Mouse (Mus musculus) stomach, embryonic 14.5 days (tissue): Measurements from ENCODE around the gene Gm853. TPM values are rescaled to one million over a fixed set of nuclear protein-coding genes. Genes with fewer than 3 reads are reported as not detected.

ENCODE experiments used
- ATAC-seq: fragments of 200-750 bp; cut with Nextera tagmentation; 2 replicates; pipeline ENCODE4 v1.8.0; 2017; ENCODE audit warnings: low read depth, moderate TSS enrichment; ENCODE audit not compliant: insufficient number of reproducible peaks, insufficient read depth, low FRiP score
- H3K27ac ChIP-seq: fragments of 300-500 bp; sonication (generic); 2 replicates; pipeline ENCODE4 v1.5.1; 2014; ENCODE audit warnings: mild to moderate bottlenecking, low read length, moderate library complexity, mixed read lengths
- H3K27me3 ChIP-seq: fragments of 300-500 bp; sonication (generic); 2 replicates; pipeline ENCODE4 v1.6.1; 2014; ENCODE audit warnings: low read length, control low read depth, mixed read lengths; ENCODE audit not compliant: control insufficient read depth, insufficient read depth
- H3K36me3 ChIP-seq: fragments of 300-500 bp; sonication (generic); 2 replicates; pipeline ENCODE4 v1.6.1; 2014; ENCODE audit warnings: mild to moderate bottlenecking, control low read depth, low read length, moderate library complexity, mixed read lengths; ENCODE audit not compliant: control insufficient read depth, insufficient read depth
- H3K4me1 ChIP-seq: fragments of 300-500 bp; sonication (generic); 2 replicates; pipeline ENCODE4 v1.6.1; 2014; ENCODE audit warnings: low read length, control low read depth, mixed read lengths; ENCODE audit not compliant: control insufficient read depth, insufficient read depth
- H3K4me2 ChIP-seq: fragments of 300-500 bp; sonication (generic); replicated peaks from 2 replicates; pipeline ENCODE4 v1.6.1; 2014; ENCODE audit warnings: low read depth, low read length, control low read depth
- H3K4me3 ChIP-seq: fragments of 300-500 bp; sonication (generic); 2 replicates; pipeline ENCODE4 v1.5.1; 2014; ENCODE audit warnings: low read depth, low read length, control low read depth
- H3K9ac ChIP-seq: fragments of 300-500 bp; sonication (generic); replicated peaks from 2 replicates; pipeline ENCODE4 v1.6.1; 2014; ENCODE audit warnings: low read depth, mild to moderate bottlenecking, control low read depth, low read length, moderate library complexity, mixed read lengths
- H3K9me3 ChIP-seq: fragments of 300-500 bp; sonication (generic); 2 replicates; pipeline ENCODE4 v1.6.1; 2016; ENCODE audit warnings: low read depth, low read length, control low read depth; ENCODE audit not compliant: control insufficient read depth
- WGBS: fragments of 180-500 bp; shearing (Covaris S2); extraction: QIAGEN DNeasy Blood & Tissue Kit; methylation state at CpG from one replicate; pipeline ENCODE4 v1.1.7; 2014; 5-methylcytosine and 5-hydroxymethylcytosine counted together
- polyA plus RNA-seq: library from polyadenylated mRNA; unstranded; fragments of >200 nt; fragmentation: Nextera tagmentation; extraction: Ambion mirVana; gene quantifications from 2 replicates; pipeline ENCODE4 v1.2.1, GENCODE M21; 2014

Gene Gm853
- polyA plus RNA-seq, 1 experiment from 2014 or later, result not detected

GRCm38 (mm10) chr4:130161349-130161748 is 60.9 kb downstream of the Gm853 start:
- no peak for ATAC-seq

More at GRCm38 (mm10) chr4:130161349-130161748, 60.9 kb downstream of the Gm853 start:
- 44% methylated on average over 4 of the region's 4 CpGs for WGBS
- no peak overlapping the region for H3K4me2 ChIP-seq
- no peaks in the 10 kb centered on the region for H3K9me3 ChIP-seq
- 0 out of 2 replicates have a peak, but pooled peaks cover 4% of the 10 kb centered on the region for H3K27me3 ChIP-seq
- H3K4me3 ChIP-seq, result no peak overlapping the region
- H3K4me1 ChIP-seq, result peaks cover 10% of the 10 kb centered on the region
- no peaks in the 10 kb centered on the region for H3K36me3 ChIP-seq
- no peak overlapping the region for H3K27ac ChIP-seq
- H3K9ac ChIP-seq, result no peak overlapping the region

Other genes starting within 250 kb of the Gm853 start
- gene Adgrb2, start 237.5 kb downstream of the Gm853 start, polyA plus RNA-seq, result 2.6 and 4.0 TPM in 2 replicates
- gene Col16a1, start 174.6 kb downstream of the Gm853 start, polyA plus RNA-seq, result 80.0 and 95.1 TPM in 2 replicates
- gene Pef1, start 119.8 kb downstream of the Gm853 start, polyA plus RNA-seq, result 66.9 and 74.3 TPM in 2 replicates
- gene Hcrtr1, start 83.0 kb downstream of the Gm853 start, polyA plus RNA-seq, result 0.26 and 0.41 TPM in 2 replicates
- gene Tinagl1, start 47.3 kb downstream of the Gm853 start, polyA plus RNA-seq, result 22.1 and 29.2 TPM in 2 replicates
- gene Serinc2, start 56.8 kb upstream of the Gm853 start, polyA plus RNA-seq, result 39.9 and 40.7 TPM in 2 replicates
- gene Fabp3, start 86.2 kb upstream of the Gm853 start, polyA plus RNA-seq, result 5.1 and 5.6 TPM in 2 replicates
- gene Gm10570, start 86.3 kb upstream of the Gm853 start, polyA plus RNA-seq, result not detected in 2 replicates
- 67.2 and 71.2 TPM in 2 replicates for gene Zcchc17, start 137.5 kb upstream of the Gm853 start, polyA plus RNA-seq
- gene Snrnp40, start 137.7 kb upstream of the Gm853 start, polyA plus RNA-seq, result 146 and 148 TPM in 2 replicates